Mouse (Mus musculus) liver, adult 2 months (tissue): ENCODE results near the gene Tas1r1. TPM values are rescaled to one million over a fixed set of nuclear protein-coding genes. Genes with fewer than 3 reads are reported as not detected.
A peak's percentile ranks its signal among the peaks of the same experiment; 100 is the strongest.

Experiments
- DNase-seq: peaks from one replicate; pipeline ENCODE4 v3.0.0-alpha.2; 2011; ENCODE audit warnings: low read depth, low spot score; ENCODE audit errors: extremely low read depth
- H3K27ac ChIP-seq: fragments of 200-500 bp; replicated peaks from 2 replicates; pipeline ENCODE4 v1.5.1; 2012; ENCODE audit warnings: low read depth, mild to moderate bottlenecking, control low read depth, inconsistent platforms, low read length; ENCODE audit not compliant: insufficient read depth
- H3K27me3 ChIP-seq: fragments of 200-500 bp; 2 replicates; pipeline ENCODE4 v1.6.1; 2012; ENCODE audit warnings: mild to moderate bottlenecking, moderate library complexity, low read length, inconsistent platforms; ENCODE audit not compliant: control insufficient read depth, insufficient read depth
- H3K36me3 ChIP-seq: fragments of 200-500 bp; 2 replicates; pipeline ENCODE4 v1.6.1; 2012; ENCODE audit warnings: low read length, inconsistent platforms; ENCODE audit not compliant: control insufficient read depth, insufficient read depth
- H3K4me1 ChIP-seq: fragments of 200-500 bp; 2 replicates; pipeline ENCODE4 v1.6.1; 2011; ENCODE audit warnings: low read length; ENCODE audit not compliant: control insufficient read depth, insufficient read depth
- H3K4me3 ChIP-seq: fragments of 200-500 bp; 2 replicates; pipeline ENCODE4 v1.5.1; 2011; ENCODE audit warnings: low read depth, mild to moderate bottlenecking, control low read depth, low read length, moderate library complexity; ENCODE audit not compliant: insufficient read depth
- H3K79me2 ChIP-seq: fragments of 200-500 bp; 2 replicates; pipeline ENCODE4 v1.6.1; 2012; ENCODE audit warnings: inconsistent platforms, mild to moderate bottlenecking, low read length, moderate library complexity; ENCODE audit not compliant: control insufficient read depth, insufficient read depth
- H3K9ac ChIP-seq: fragments of 200-500 bp; 2 replicates; pipeline ENCODE4 v1.6.1; 2012; ENCODE audit warnings: low read depth, mild to moderate bottlenecking, control low read depth, inconsistent platforms, low read length
- CTCF ChIP-seq: fragments of 200-500 bp; IDR thresholded peaks from 2 replicates; pipeline ENCODE4 v1.5.1; 2011; ENCODE audit warnings: low read depth, low read length, control low read depth
- POLR2A ChIP-seq: fragments of 200-500 bp; IDR thresholded peaks from 2 replicates; pipeline ENCODE4 v1.6.1; 2011; ENCODE audit warnings: low read length, control low read depth; ENCODE audit not compliant: insufficient read depth; ENCODE audit errors: extremely low read depth
- WGBS: fragments of 180-500 bp; shearing (Covaris S2); methylation state at CpG from one replicate; pipeline ENCODE4 v1.1.7; 2018; 5-methylcytosine and 5-hydroxymethylcytosine counted together
- polyA plus RNA-seq: library from polyadenylated mRNA; depleted of rRNA; stranded (reverse); fragments of >200 nt; gene quantifications from 2 replicates; pipeline ENCODE4 v1.2.3, GENCODE M21; 2012
- total RNA-seq: library from RNA; depleted of rRNA; stranded (reverse); fragments of >200 nt; gene quantifications from 2 replicates; pipeline ENCODE4 v1.2.3, GENCODE M21; 2014

The Tas1r1 gene
- total and polyA plus RNA-seq, 2 experiments = not detected

GRCm38 (mm10) chr4:152028456-152028855 lies 9.9 kb downstream of the Tas1r1 start:
- DNase-seq = no peak
- H3K9ac ChIP-seq = no peak overlapping the region
- no peak overlapping the region for H3K4me3 ChIP-seq
- 77% methylated on average over 15 of the region's 15 CpGs for WGBS
- H3K27me3 ChIP-seq = no peaks in the 10 kb centered on the region
- no peak overlapping the region for H3K27ac ChIP-seq
- H3K79me2 ChIP-seq = peaks cover 19% of the 10 kb centered on the region
- H3K4me1 ChIP-seq = peaks cover 21% of the 10 kb centered on the region
- TF ChIP-seq POLR2A (no peak), CTCF (no peak)
- no peaks in the 10 kb centered on the region for H3K36me3 ChIP-seq

DNA sequence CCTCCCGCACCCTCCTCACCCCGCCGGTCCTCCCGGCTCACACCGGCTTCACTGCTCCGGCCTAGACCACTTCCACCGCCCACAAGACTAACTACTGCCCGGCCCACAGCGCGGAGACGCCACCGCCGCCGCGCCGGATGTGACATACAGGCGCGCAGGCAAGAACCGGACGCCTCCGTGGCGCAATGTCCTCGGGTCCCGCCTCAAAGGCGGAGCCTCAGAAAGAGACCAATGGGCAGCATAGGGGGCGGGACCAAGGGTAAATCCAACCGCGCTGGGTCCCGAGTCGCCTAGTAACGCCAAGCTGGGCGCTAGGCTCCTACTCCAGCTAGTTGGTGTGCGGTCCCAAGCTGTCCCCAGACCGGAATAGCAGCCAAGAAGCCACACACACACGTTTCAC lies 10.8 kb downstream of the Tas1r1 start, which contains the start of gene Zbtb48:
TSS of gene Zbtb48 (minus strand) at position 148 of the 400 bp plus-strand sequence.
- Histone ChIP-seq H3K79me2 (peaks cover 19% of the 10 kb centered on the region), H3K36me3 (no peaks in the 10 kb centered on the region), H3K4me1 (peaks cover 21% of the 10 kb centered on the region), H3K27me3 (no peaks in the 10 kb centered on the region), H3K4me3 (peak within 1 kb of the TSS; percentile 71), H3K27ac (peak within 1 kb of the TSS; percentile 72), H3K9ac (peak within 1 kb of the TSS; percentile 85)
- WGBS = under 1% methylated on average over 35 of the region's 35 CpGs
- peak; percentile 67 for TF ChIP-seq POLR2A
- no peak for TF ChIP-seq CTCF
- DNase-seq = peak; percentile 85

DNA sequence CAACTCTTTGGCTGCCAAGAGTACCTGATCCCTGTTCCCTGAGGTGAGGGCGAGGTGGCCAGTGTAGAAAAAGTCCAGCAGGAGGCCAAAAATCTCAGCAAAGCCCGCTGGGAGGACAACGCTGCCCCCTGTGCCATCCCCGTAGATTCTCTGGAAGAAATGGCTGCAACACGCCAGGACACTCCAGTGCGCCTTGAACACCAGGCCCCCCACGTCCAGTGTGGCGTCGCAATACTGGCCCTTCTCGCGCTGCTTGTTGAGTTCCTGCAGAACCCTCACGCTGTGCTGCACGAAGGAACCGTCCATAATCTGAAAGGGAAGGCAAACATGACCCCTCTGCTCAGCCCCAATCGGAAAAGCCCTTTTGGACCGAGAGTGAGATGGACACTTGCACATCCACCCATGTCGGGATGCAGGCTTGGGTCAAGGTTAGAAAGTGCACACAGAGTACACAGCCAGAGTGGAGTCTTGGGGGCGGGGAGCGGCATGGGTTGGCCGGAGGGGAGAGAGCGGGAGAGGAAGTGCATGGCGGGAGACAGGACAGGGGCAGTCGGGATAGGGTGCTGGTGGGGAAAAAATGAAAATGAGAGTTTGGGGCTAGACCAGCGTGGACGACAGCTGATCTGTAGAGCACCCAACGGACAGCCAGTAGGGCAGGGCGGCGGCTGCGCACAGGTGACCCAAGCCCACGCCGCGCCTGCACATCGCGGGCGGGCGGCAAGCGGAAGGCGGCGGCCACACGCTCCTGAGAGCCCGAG lies 11.4 kb downstream of the Tas1r1 start:
- Histone ChIP-seq H3K27me3 (no peaks in the 10 kb centered on the region), H3K9ac (peak overlapping the region; percentile 85), H3K79me2 (peaks cover 19% of the 10 kb centered on the region), H3K4me3 (peak overlapping the region; percentile 71), H3K27ac (peak overlapping the region; percentile 72), H3K36me3 (no peaks in the 10 kb centered on the region), H3K4me1 (peaks cover 21% of the 10 kb centered on the region)
- 2% methylated on average over 38 of the region's 41 CpGs for WGBS
- DNase-seq = peak; percentile 91
- TF ChIP-seq CTCF (0 out of 2 replicates have a peak, but pooled peaks have one; percentile 10), POLR2A (no peak)

GRCm38 (mm10) chr4:152024525-152024924 lies 13.8 kb downstream of the Tas1r1 start:
- H3K79me2 ChIP-seq = peaks cover 19% of the 10 kb centered on the region
- WGBS = 87% methylated on average over 11 of the region's 11 CpGs
- no peak for TF ChIP-seq POLR2A
- TF ChIP-seq CTCF = no peak
- no peaks in the 10 kb centered on the region for H3K36me3 ChIP-seq
- no peak overlapping the region for H3K4me3 ChIP-seq
- no peaks in the 10 kb centered on the region for H3K27me3 ChIP-seq
- peaks cover 21% of the 10 kb centered on the region for H3K4me1 ChIP-seq
- H3K27ac ChIP-seq = no peak overlapping the region
- no peak overlapping the region for H3K9ac ChIP-seq
- DNase-seq = no peak

DNA sequence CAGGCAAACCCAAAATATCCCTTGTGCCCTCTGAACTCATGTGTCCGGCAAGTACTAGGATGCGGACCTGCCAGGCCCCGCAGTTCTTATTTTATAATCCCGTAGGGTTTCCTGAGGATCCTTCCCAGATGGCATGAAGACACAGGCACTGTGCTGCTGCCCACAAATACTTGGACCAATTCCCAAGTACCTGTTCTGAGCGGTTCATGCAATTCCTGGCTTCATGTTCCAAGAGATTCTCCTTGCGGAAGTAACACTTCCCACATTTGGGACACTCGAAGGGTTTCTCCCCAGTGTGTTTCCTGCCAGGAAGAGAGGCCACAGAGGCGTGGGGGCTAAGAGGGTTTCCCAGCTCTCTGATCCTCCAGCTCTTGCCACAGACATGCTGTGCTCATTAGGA lies 15.9 kb downstream of the Tas1r1 start:
- H3K9ac ChIP-seq = no peak overlapping the region
- H3K4me3 ChIP-seq = no peak overlapping the region
- H3K79me2 ChIP-seq = peaks cover 19% of the 10 kb centered on the region
- no peak overlapping the region for H3K27ac ChIP-seq
- no peak for DNase-seq
- H3K27me3 ChIP-seq = no peaks in the 10 kb centered on the region
- TF ChIP-seq CTCF = no peak
- 82% methylated on average over 8 of the region's 8 CpGs for WGBS
- no peaks in the 10 kb centered on the region for H3K36me3 ChIP-seq
- peaks cover 15% of the 10 kb centered on the region; the same call in 1 of the 2 replicates for H3K4me1 ChIP-seq

DNA sequence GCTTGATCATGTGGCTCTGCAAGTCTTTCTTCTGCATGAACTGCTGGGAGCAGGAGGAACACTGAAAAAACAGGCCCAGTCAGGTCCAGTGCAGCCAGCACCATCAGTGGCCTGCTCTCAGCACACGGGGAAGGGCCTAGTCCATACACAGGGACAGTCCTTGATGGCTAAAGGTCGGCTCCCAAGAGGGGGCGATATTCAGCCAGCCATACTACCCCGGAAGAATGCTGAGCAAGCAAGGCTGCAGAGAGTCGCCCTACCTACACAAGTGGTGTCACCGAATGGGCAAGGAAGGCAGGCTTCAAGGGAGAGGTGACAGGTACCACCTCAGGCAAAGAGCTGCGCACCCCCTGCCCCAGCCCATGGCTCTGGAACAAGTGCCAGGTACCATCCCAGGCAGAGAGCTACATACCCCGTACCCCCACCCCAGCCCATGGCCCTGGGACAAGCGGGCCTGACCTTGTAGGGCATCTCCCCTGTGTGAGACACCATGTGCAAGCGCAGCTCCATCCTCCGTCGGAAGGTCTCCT lies 16.7 kb downstream of the Tas1r1 start:
- no peak overlapping the region for H3K4me3 ChIP-seq
- no peak overlapping the region for H3K27ac ChIP-seq
- no peaks in the 10 kb centered on the region for H3K36me3 ChIP-seq
- H3K4me1 ChIP-seq = peaks cover 15% of the 10 kb centered on the region; the same call in 1 of the 2 replicates
- H3K27me3 ChIP-seq = no peaks in the 10 kb centered on the region
- DNase-seq = no peak
- WGBS = 84% methylated on average over 12 of the region's 12 CpGs
- TF ChIP-seq CTCF = peak; percentile 40
- TF ChIP-seq POLR2A = no peak
- H3K79me2 ChIP-seq = peaks cover 19% of the 10 kb centered on the region
- H3K9ac ChIP-seq = no peak overlapping the region
